Mouse (Mus musculus) midbrain, embryonic 14.5 days (tissue): ENCODE data around the gene Gab3. TPM values are rescaled to one million over a fixed set of nuclear protein-coding genes. Genes with fewer than 3 reads are reported as not detected.
"Not testable (repeated sequence)": the region's sequence is repeated elsewhere in the genome, so short reads cannot be mapped to it uniquely, and the experiment has no call there.

Source experiments
- ATAC-seq: fragments of 200-750 bp; cut with Nextera tagmentation; 2 replicates; pipeline ENCODE4 v1.8.0; 2017; ENCODE audit warnings: moderate number of reproducible peaks, moderate library complexity; ENCODE audit not compliant: low FRiP score, low TSS enrichment
- DNase-seq: peaks from one replicate; pipeline ENCODE4 v3.0.0-alpha.2; 2015
- H3K27ac ChIP-seq: fragments of 300-500 bp; sonication (generic); replicated peaks from 2 replicates; pipeline ENCODE4 v1.5.1; 2014; ENCODE audit warnings: mild to moderate bottlenecking, low read depth, low read length, moderate library complexity
- H3K27me3 ChIP-seq: fragments of 300-500 bp; sonication (generic); 2 replicates; pipeline ENCODE4 v1.6.1; 2014; ENCODE audit warnings: low read length, control low read depth, mixed read lengths; ENCODE audit not compliant: control insufficient read depth, insufficient read depth
- H3K36me3 ChIP-seq: fragments of 300-500 bp; sonication (generic); 2 replicates; pipeline ENCODE4 v1.6.1; 2014; ENCODE audit warnings: low read length, control low read depth; ENCODE audit not compliant: control insufficient read depth, insufficient read depth
- H3K4me1 ChIP-seq: fragments of 300-500 bp; sonication (generic); 2 replicates; pipeline ENCODE4 v1.6.1; 2014; ENCODE audit warnings: mild to moderate bottlenecking, antibody characterized with exemption, low read length, control low read depth; ENCODE audit not compliant: control insufficient read depth, insufficient read depth
- H3K4me2 ChIP-seq: fragments of 300-500 bp; sonication (generic); 2 replicates; pipeline ENCODE4 v1.6.1; 2014; ENCODE audit warnings: mild to moderate bottlenecking, low read length, moderate library complexity
- H3K4me3 ChIP-seq: fragments of 300-500 bp; sonication (generic); replicated peaks from 2 replicates; pipeline ENCODE4 v1.5.1; 2014; ENCODE audit warnings: low read depth, low read length
- H3K9ac ChIP-seq: fragments of 300-500 bp; sonication (generic); replicated peaks from 2 replicates; pipeline ENCODE4 v1.6.1; 2014; ENCODE audit warnings: mild to moderate bottlenecking, low read length, moderate library complexity
- H3K9me3 ChIP-seq: fragments of 300-500 bp; sonication (generic); 2 replicates; pipeline ENCODE4 v1.6.1; 2016; ENCODE audit warnings: low read length, control low read depth, mixed read lengths; ENCODE audit not compliant: control insufficient read depth
- WGBS: fragments of 180-500 bp; shearing (Covaris S2); extraction: QIAGEN DNeasy Blood & Tissue Kit; methylation state at CpG from one replicate; pipeline ENCODE4 v1.1.7; 2014; 5-methylcytosine and 5-hydroxymethylcytosine counted together
- polyA plus RNA-seq: library from polyadenylated mRNA; unstranded; fragments of >200 nt; fragmentation: Nextera tagmentation; extraction: Ambion mirVana; gene quantifications from 2 replicates; pipeline ENCODE4 v1.2.1, GENCODE M21; 2014

Gene Gab3
- polyA plus RNA-seq, 1 experiment from 2014 or later = 2.4 TPM

DNA sequence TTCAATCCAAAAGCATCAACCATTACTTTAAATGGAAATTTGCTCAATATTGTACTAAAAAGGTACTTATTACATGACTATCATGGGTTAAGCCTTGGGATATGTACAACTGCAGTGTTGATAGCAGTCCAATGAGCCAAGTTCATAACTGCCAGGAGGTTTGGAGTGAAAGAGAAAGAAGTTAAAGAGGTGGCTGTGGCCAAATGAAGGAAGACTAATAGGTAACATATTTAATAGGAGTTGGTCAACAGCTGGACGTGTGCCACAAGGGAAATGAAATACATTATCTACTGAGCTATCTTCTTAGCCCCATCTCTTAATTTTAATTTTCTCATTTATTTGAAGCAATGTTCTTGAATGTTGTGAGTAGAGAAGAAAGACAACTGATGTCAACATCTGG is 39.3 kb downstream of the Gab3 start:
- DNase-seq (no peak), ATAC-seq (no peak)
- no peak overlapping the region for H3K9ac ChIP-seq
- no peak overlapping the region for H3K4me2 ChIP-seq
- H3K9me3 ChIP-seq = no peaks in the 10 kb centered on the region
- no peak overlapping the region for H3K27ac ChIP-seq
- no peaks in the 10 kb centered on the region for H3K36me3 ChIP-seq
- H3K27me3 ChIP-seq = no peaks in the 10 kb centered on the region
- no peaks in the 10 kb centered on the region for H3K4me1 ChIP-seq
- H3K4me3 ChIP-seq = no peak overlapping the region
- 82% methylated on average over 1 of the region's 1 CpGs for WGBS

DNA sequence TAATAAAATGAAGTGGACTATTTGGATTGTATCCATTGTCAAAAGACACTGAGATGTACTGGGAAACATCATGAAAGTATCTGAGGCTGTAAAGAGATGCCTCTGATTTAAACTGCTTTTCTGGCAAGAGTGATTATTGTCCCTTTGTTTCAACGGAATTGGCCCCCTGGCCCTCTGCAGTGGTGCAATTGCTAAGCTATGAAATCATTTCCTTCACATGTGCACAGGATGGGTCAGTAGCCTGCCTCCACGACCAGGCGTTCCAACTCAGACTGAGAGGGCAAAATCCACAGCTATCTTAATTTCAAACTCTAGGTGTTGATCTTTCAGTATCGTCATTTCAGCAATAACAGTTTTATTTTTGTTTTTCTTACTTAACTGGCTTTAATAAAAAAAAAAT is 40.7 kb downstream of the Gab3 start:
- 74% methylated on average over 4 of the region's 4 CpGs for WGBS
- H3K27ac ChIP-seq = no peak overlapping the region
- no peak overlapping the region for H3K4me3 ChIP-seq
- DNase-seq (no peak), ATAC-seq (no peak)
- no peak overlapping the region for H3K9ac ChIP-seq
- no peaks in the 10 kb centered on the region for H3K27me3 ChIP-seq
- H3K36me3 ChIP-seq = no peaks in the 10 kb centered on the region
- no peaks in the 10 kb centered on the region for H3K9me3 ChIP-seq
- H3K4me1 ChIP-seq = no peaks in the 10 kb centered on the region
- H3K4me2 ChIP-seq = no peak overlapping the region

DNA sequence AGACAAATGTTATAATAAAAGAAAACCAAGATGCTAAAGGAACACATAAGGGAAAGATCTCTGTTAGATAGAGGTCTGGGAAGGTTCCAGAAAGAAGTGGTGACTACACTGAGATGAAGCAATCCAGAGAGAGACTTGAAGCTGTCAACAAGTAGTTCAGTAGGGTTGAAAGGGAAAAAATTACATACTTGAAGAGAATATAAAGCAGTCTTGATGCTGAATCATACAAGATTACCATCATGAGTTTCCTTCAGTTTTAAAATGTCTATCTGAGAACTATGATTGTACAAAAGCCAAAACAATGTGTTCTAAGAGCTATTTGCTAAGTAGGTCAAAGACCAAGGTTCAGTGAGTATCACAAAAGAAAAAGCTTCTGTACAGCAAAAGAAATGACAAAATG is 48.6 kb downstream of the Gab3 start:
- Histone ChIP-seq H3K4me2 (no peak overlapping the region), H3K27ac (no peak overlapping the region), H3K4me3 (no peak overlapping the region), H3K27me3 (no peaks in the 10 kb centered on the region), H3K9me3 (no peaks in the 10 kb centered on the region), H3K36me3 (no peaks in the 10 kb centered on the region), H3K4me1 (no peaks in the 10 kb centered on the region), H3K9ac (no peak overlapping the region)
- ATAC-seq (no peak), DNase-seq (no peak)

DNA sequence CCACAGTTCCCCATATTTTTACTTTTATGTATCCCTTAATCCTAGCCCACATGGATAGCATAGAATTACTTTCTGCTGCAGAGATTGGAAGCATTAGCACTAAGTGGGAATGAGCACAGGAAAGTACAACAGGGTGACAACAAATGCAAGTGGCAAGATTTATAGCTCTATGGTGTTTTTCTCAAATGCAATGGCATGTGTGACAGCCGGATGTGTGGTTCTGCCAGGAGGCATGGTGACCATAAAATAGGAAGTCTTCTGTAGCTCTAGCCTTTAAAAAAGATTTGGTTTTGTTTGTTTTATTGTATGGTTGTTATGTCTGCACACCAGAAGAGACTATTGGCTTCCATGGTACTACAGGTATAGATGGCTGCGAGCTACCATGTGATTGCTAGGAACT is 50.1 kb downstream of the Gab3 start:
- 92% methylated on average over 2 of the region's 2 CpGs for WGBS
- no peak overlapping the region for H3K27ac ChIP-seq
- H3K4me2 ChIP-seq = no peak overlapping the region

DNA sequence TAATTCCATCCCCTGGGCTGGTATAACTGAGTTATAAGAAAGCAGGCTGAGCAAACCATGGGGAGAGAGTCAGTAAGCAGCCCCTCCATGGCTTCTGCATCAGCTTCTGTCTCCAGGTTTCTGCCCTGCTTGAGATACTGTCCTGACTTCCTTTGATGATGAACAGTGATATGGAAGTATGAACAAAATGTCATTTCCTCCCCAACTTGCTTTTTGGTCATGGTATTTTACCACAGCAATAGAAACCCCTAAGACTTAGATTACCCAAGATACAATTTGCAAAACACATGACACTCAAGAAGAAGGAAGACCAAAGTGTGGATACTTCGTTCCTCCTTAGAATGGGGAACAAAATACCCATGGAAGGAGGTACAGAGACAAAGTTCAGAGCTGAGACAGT is 51.2 kb downstream of the Gab3 start:
- not testable (repeated sequence) for H3K27ac ChIP-seq, H3K4me2 ChIP-seq, H3K9ac ChIP-seq, H3K4me1 ChIP-seq, H3K36me3 ChIP-seq, DNase-seq, H3K9me3 ChIP-seq, ATAC-seq, H3K27me3 ChIP-seq, H3K4me3 ChIP-seq
- 73% methylated on average over 1 of the region's 1 CpGs for WGBS

More for the DNA sequence above, 50.1 kb downstream of the Gab3 start:
- Histone ChIP-seq H3K27me3 (no peaks in the 10 kb centered on the region), H3K4me3 (no peak overlapping the region), H3K9me3 (no peaks in the 10 kb centered on the region), H3K9ac (no peak overlapping the region), H3K4me1 (no peaks in the 10 kb centered on the region), H3K36me3 (no peaks in the 10 kb centered on the region)
- ATAC-seq (no peak), DNase-seq (no peak)

DNA sequence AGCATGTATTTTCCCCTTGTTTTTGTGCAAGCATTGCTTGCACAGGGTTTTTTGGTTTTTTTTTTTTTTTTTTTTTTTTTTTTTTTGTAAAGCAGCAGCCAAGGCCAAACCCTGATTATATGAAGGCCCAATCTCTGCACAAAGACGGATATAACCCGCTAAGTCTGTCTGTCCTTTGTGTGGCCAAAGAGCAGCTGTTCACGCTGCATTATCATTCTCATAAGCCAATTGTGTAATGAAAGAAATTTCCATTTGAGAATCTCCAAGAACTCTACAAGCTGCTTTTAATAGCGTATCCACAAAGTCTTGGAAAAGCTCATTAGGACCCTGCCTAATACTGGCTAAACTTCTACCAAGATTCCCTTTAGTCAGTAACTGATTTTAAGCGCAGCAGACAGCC is 101.5 kb downstream of the Gab3 start:
- Histone ChIP-seq H3K4me2 (no peak overlapping the region), H3K36me3 (no peaks in the 10 kb centered on the region)
- WGBS = 37% methylated on average over 5 of the region's 5 CpGs

DNA sequence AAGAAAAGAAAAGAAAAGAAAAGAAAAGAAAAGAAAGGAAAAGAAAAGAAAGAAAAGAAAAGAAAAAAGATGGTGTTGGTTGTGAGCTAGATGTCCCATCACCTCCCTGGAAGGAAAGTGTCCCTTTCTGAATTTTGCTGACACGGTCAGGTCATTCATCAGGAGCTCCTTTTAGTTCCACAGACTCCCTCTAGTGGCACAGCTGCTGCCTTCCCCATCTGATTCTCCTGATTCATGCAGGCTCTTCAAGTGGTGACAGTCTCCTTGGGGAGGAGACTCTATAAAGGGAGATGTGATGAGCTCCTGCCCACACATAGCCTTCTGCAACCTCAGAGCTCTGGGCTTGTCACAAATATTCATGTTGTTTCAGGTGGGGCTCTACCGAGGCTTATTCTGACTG is 122.4 kb downstream of the Gab3 start:
- WGBS = 14% methylated on average over 1 of the region's 2 CpGs
- H3K9me3 ChIP-seq, ATAC-seq, H3K4me3 ChIP-seq, H3K27me3 ChIP-seq, H3K36me3 ChIP-seq, H3K9ac ChIP-seq, H3K4me1 ChIP-seq, H3K27ac ChIP-seq, H3K4me2 ChIP-seq: not testable (repeated sequence)
- DNase-seq = peak; percentile 48

More for the DNA sequence above, 101.5 kb downstream of the Gab3 start:
- no peak overlapping the region for H3K27ac ChIP-seq
- H3K9ac ChIP-seq = no peak overlapping the region
- H3K4me3 ChIP-seq = no peak overlapping the region
- H3K27me3 ChIP-seq = no peaks in the 10 kb centered on the region
- no peak for ATAC-seq
- H3K9me3 ChIP-seq = no peaks in the 10 kb centered on the region
- peak; percentile 8 for DNase-seq
- H3K4me1 ChIP-seq = no peaks in the 10 kb centered on the region

DNA sequence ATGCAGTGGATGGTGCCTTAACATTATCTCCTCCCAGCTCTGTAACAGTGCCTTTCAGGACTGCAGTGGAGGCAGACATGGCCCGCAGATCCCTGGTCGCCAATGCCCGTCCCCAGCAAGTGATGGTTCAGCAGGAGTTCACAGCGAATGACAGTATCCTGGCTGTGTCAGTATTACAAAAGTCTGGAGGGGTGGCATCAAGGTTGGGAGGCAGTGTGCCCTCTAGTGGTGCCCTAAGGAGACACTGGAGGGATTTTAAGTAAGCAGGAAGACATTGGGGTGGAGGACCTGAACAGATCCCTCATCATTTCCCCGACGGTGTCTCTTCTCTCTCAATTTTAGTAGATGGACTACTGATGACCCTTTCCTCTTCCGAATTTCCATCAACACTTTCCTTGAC is 126.1 kb downstream of the Gab3 start:
- WGBS = 70% methylated on average over 7 of the region's 7 CpGs
- DNase-seq, H3K4me2 ChIP-seq, H3K27me3 ChIP-seq, H3K4me3 ChIP-seq, ATAC-seq, H3K36me3 ChIP-seq, H3K9ac ChIP-seq, H3K27ac ChIP-seq, H3K9me3 ChIP-seq, H3K4me1 ChIP-seq: not testable (repeated sequence)
